Mouse (Mus musculus) yolk sac, embryonic 10.5 days (tissue): ENCODE measurements around the gene I0C0044D17Rik.
A peak's percentile ranks its signal among the peaks of the same experiment; 100 is the strongest.

Source experiments
- DNase-seq: peaks from one replicate; pipeline ENCODE4 v3.0.0-alpha.2; 2017; ENCODE audit warnings: low spot score

Gene I0C0044D17Rik

GRCm38 (mm10) chr4:98826701-98827100 is 3.1 kb upstream of the I0C0044D17Rik start:
- no peak for DNase-seq

GRCm38 (mm10) chr4:98823047-98823446 is 593 bp downstream of the I0C0044D17Rik start:
- no peak for DNase-seq

- no peak for DNase-seq
These were observed 1.2 kb downstream of the I0C0044D17Rik start for GRCm38 (mm10) chr4:98822478-98822877.

- DNase-seq: no peak
These were observed 4.4 kb downstream of the I0C0044D17Rik start for GRCm38 (mm10) chr4:98819216-98819755.

- DNase-seq: peak; percentile 55
These were observed 6.3 kb downstream of the I0C0044D17Rik start, which contains the start of gene Kank4 for GRCm38 (mm10) chr4:98817184-98817911. Gene Kank4 (minus strand): TSS chr4:98817537.

- no peak for DNase-seq
These were observed 6.8 kb downstream of the I0C0044D17Rik start for GRCm38 (mm10) chr4:98816807-98817183.

- no peak for DNase-seq
These were observed 17.3 kb downstream of the I0C0044D17Rik start for GRCm38 (mm10) chr4:98806306-98806705.

- DNase-seq: peak; percentile 24
These were observed 18.2 kb downstream of the I0C0044D17Rik start for GRCm38 (mm10) chr4:98805291-98806048.

GRCm38 (mm10) chr4:98804476-98805134 is 19.0 kb downstream of the I0C0044D17Rik start:
- DNase-seq: no peak

- no peak for DNase-seq
These were observed 21.9 kb downstream of the I0C0044D17Rik start for GRCm38 (mm10) chr4:98801775-98802174.

GRCm38 (mm10) chr4:98800824-98801223 is 22.8 kb downstream of the I0C0044D17Rik start:
- no peak for DNase-seq

GRCm38 (mm10) chr4:98796591-98797341 is 26.9 kb downstream of the I0C0044D17Rik start:
- DNase-seq: no peak

GRCm38 (mm10) chr4:98795241-98795640 is 28.4 kb downstream of the I0C0044D17Rik start:
- no peak for DNase-seq

- DNase-seq: no peak
These were observed 30.2 kb downstream of the I0C0044D17Rik start for GRCm38 (mm10) chr4:98793486-98793885.

- DNase-seq: no peak
These were observed 32.9 kb downstream of the I0C0044D17Rik start for GRCm38 (mm10) chr4:98790721-98791120.

GRCm38 (mm10) chr4:98789861-98790311 is 33.8 kb downstream of the I0C0044D17Rik start:
- DNase-seq: no peak

- no peak for DNase-seq
These were observed 34.4 kb downstream of the I0C0044D17Rik start for GRCm38 (mm10) chr4:98789133-98789765.

- DNase-seq: no peak
These were observed 37.4 kb downstream of the I0C0044D17Rik start for GRCm38 (mm10) chr4:98786281-98786680.

GRCm38 (mm10) chr4:98785851-98786250 is 37.8 kb downstream of the I0C0044D17Rik start:
- no peak for DNase-seq

- DNase-seq: no peak
These were observed 45.4 kb downstream of the I0C0044D17Rik start for GRCm38 (mm10) chr4:98778219-98778618.

GRCm38 (mm10) chr4:98777464-98777863 is 46.2 kb downstream of the I0C0044D17Rik start:
- DNase-seq: no peak
